9 mouse cellular contexts compared by ENCODE assay signal in genomic region chr4:102228953-102229586, GRCm38 (mm10).
A peak's percentile ranks its signal among the peaks of the same experiment; 100 is the strongest.
DNase-seq lines count a peak whose midpoint lies in the region; ATAC-seq and TF ChIP-seq lines count a peak whose summit lies in the region.
"Had no signal": no experiment of that assay in that cellular context is flagged by ENCODE, and none has a peak within 500 bp of the region (broad histone marks: within the 10 kb centered on the region; RNA-seq: fewer than 3 reads in every experiment).

No protein-coding gene starts in this region.

- H3K4me1 ChIP-seq in heart, embryonic 12.5 days (replicated peaks): peaks cover 16% of the 10 kb centered on the region
- H3K4me1 ChIP-seq in forebrain, embryonic 14.5 days (ENCODE audit: control insufficient read depth, insufficient read depth, low read length): no peaks in the 10 kb centered on the region
- H3K4me1 ChIP-seq in midbrain, embryonic 14.5 days (ENCODE audit: control insufficient read depth, insufficient read depth, low read length): no peaks in the 10 kb centered on the region

- H3K4me3 ChIP-seq in heart, embryonic 12.5 days: no peak overlapping the region
- H3K4me3 ChIP-seq in forebrain, embryonic 14.5 days (ENCODE audit: low read depth, low read length): no peak overlapping the region
- peak overlapping the region; percentile 33 for H3K4me3 ChIP-seq in layer of hippocampus, adult 2 months
- H3K4me3 ChIP-seq in midbrain, embryonic 14.5 days (replicated peaks; ENCODE audit: low read depth, low read length): no peak overlapping the region
- H3K4me3 ChIP-seq: limb, embryonic 12.5 days had no signal

- H3K36me3 ChIP-seq in heart, embryonic 12.5 days: no peaks in the 10 kb centered on the region
- no peaks in the 10 kb centered on the region for H3K36me3 ChIP-seq in forebrain, embryonic 14.5 days (ENCODE audit: control insufficient read depth, insufficient read depth, low read length)
- no peaks in the 10 kb centered on the region for H3K36me3 ChIP-seq in midbrain, embryonic 14.5 days (ENCODE audit: control insufficient read depth, insufficient read depth, low read length)
- H3K36me3 ChIP-seq: limb, embryonic 12.5 days had no signal

- no peak overlapping the region for H3K4me2 ChIP-seq in heart, embryonic 12.5 days
- no peak overlapping the region for H3K4me2 ChIP-seq in forebrain, embryonic 14.5 days (ENCODE audit: low read length)
- no peak overlapping the region for H3K4me2 ChIP-seq in midbrain, embryonic 14.5 days (ENCODE audit: low read length)
- H3K4me2 ChIP-seq: limb, embryonic 12.5 days had no signal

- intact Hi-C loops in heart, postnatal 25 days (cut with DNase I): loop anchor here (1.0 to 2.0 kb wide), 2 partner anchors 92 to 252 kb away; no protein-coding TSS in a partner anchor

- no peak for ATAC-seq in heart, embryonic 12.5 days (ENCODE audit: insufficient number of reproducible peaks, low FRiP score)
- peak; percentile 66 for ATAC-seq in forebrain, embryonic 14.5 days
- ATAC-seq in midbrain, embryonic 14.5 days (ENCODE audit: low FRiP score, low TSS enrichment): no peak

- H3K27me3 ChIP-seq in heart, embryonic 12.5 days (replicated peaks): no peaks in the 10 kb centered on the region
- H3K27me3 ChIP-seq in forebrain, embryonic 14.5 days (replicated peaks; ENCODE audit: control insufficient read depth, insufficient read depth, low read length): 0 out of 2 replicates have a peak, but pooled peaks cover 2% of the 10 kb centered on the region
- no peaks in the 10 kb centered on the region for H3K27me3 ChIP-seq in midbrain, embryonic 14.5 days (ENCODE audit: control insufficient read depth, insufficient read depth, low read length)

- DNase-seq in heart, postnatal 25 days (ENCODE audit: low spot score): no peak
- peak; percentile 52 for DNase-seq in 416B (ENCODE audit: low read depth)
- peak; percentile 37 to 53 for DNase-seq in adrenal gland, postnatal 36 days
- DNase-seq in forebrain, embryonic 14.5 days (ENCODE audit: low spot score): peak; percentile 88
- DNase-seq in layer of hippocampus, adult 2 months (ENCODE audit: low spot score in 2 of 2): peak; percentile 30 to 60
- DNase-seq in midbrain, embryonic 14.5 days: peak; percentile 79
- DNase-seq in T-cell, adult 2 months (ENCODE audit: low spot score): no peak

- H3K9ac ChIP-seq in heart, embryonic 12.5 days: 0 out of 2 replicates have a peak overlapping the region, but pooled peaks have one; percentile 4
- no peak overlapping the region for H3K9ac ChIP-seq in forebrain, embryonic 14.5 days (ENCODE audit: low read length)
- H3K9ac ChIP-seq in midbrain, embryonic 14.5 days (replicated peaks; ENCODE audit: low read length): no peak overlapping the region
- H3K9ac ChIP-seq: limb, embryonic 12.5 days had no signal

- TF ChIP-seq CTCF in layer of hippocampus, adult 2 months (conservative IDR thresholded peaks at IDR 0.05): peak; percentile 82

- H3K9me3 ChIP-seq in heart, embryonic 12.5 days (replicated peaks): no peaks in the 10 kb centered on the region
- H3K9me3 ChIP-seq in forebrain, embryonic 14.5 days (replicated peaks; ENCODE audit: control insufficient read depth, low read length): no peaks in the 10 kb centered on the region
- H3K9me3 ChIP-seq in midbrain, embryonic 14.5 days (ENCODE audit: control insufficient read depth, low read length): no peaks in the 10 kb centered on the region
- H3K9me3 ChIP-seq: limb, embryonic 12.5 days had no signal

- H3K27ac ChIP-seq in heart, embryonic 12.5 days (ENCODE audit: poor library complexity, severe bottlenecking): no peak overlapping the region
- no peak overlapping the region for H3K27ac ChIP-seq in forebrain, embryonic 14.5 days (ENCODE audit: low read depth, low read length)
- peak overlapping the region; percentile 78 for H3K27ac ChIP-seq in layer of hippocampus, adult 2 months
- no peak overlapping the region for H3K27ac ChIP-seq in midbrain, embryonic 14.5 days (replicated peaks; ENCODE audit: low read depth, low read length)
- H3K27ac ChIP-seq: limb, embryonic 12.5 days had no signal

- 44% methylated on average over 7 of the region's 7 CpGs for WGBS in heart, embryonic 12.5 days
- WGBS in forebrain, embryonic 14.5 days: 36% methylated on average over 7 of the region's 7 CpGs
- WGBS in midbrain, embryonic 14.5 days: 59% methylated on average over 7 of the region's 7 CpGs

Comparison
In these comparisons a context has a peak if more than half of its experiments do, and no peak if none do; other contexts are left out.
1. DNase-seq: peak in 416B (single experiment), adrenal gland, postnatal 36 days (2 of 2), forebrain, embryonic 14.5 days (single experiment), layer of hippocampus, adult 2 months (2 of 2) and midbrain, embryonic 14.5 days (single experiment); none in heart, postnatal 25 days (single experiment) and T-cell, adult 2 months (single experiment).